Mouse (Mus musculus) urinary bladder, adult 18-20 months (tissue): ENCODE results near the gene Tnks1bp1.

ENCODE experiments used
- DNase-seq, 2 experiments: peaks; one replicate each; pipeline ENCODE4 v3.0.0; 2022; ENCODE audit warnings: low spot score in 2 of 2, mixed read lengths in 2 of 2

The Tnks1bp1 gene

GRCm38 (mm10) chr2:85038336-85038735, 9.5 kb upstream of the Tnks1bp1 start:
- no peak for DNase-seq

GRCm38 (mm10) chr2:85043623-85044022, 4.2 kb upstream of the Tnks1bp1 start:
- DNase-seq = no peak

- no peak for DNase-seq
These were observed 1.6 kb upstream of the Tnks1bp1 start for GRCm38 (mm10) chr2:85046222-85046621.

GRCm38 (mm10) chr2:85047081-85047480, 741 bp upstream of the Tnks1bp1 start:
- no peak for DNase-seq

GRCm38 (mm10) chr2:85048168-85048751, 438 bp downstream of the Tnks1bp1 start:
- peak; percentile 49 to 71 for DNase-seq

- no peak for DNase-seq
These were observed 1.5 kb downstream of the Tnks1bp1 start for GRCm38 (mm10) chr2:85049277-85049676.

- peak; percentile 63 to 72 for DNase-seq
These were observed 2.3 kb downstream of the Tnks1bp1 start for GRCm38 (mm10) chr2:85050001-85050634.

- DNase-seq = peak; percentile 59 to 64
These were observed 2.9 kb downstream of the Tnks1bp1 start for GRCm38 (mm10) chr2:85050746-85051145.

- no peak for DNase-seq
These were observed 5.5 kb downstream of the Tnks1bp1 start for GRCm38 (mm10) chr2:85053192-85053816.

GRCm38 (mm10) chr2:85056711-85057110, 8.9 kb downstream of the Tnks1bp1 start:
- DNase-seq = no peak

- no peak for DNase-seq
These were observed 11.9 kb downstream of the Tnks1bp1 start for GRCm38 (mm10) chr2:85059677-85060076.

GRCm38 (mm10) chr2:85060591-85061060, 12.8 kb downstream of the Tnks1bp1 start:
- DNase-seq = peak; percentile 66 to 83

- peak in 1 of 2 experiments; percentile 33 for DNase-seq
These were observed 13.3 kb downstream of the Tnks1bp1 start for GRCm38 (mm10) chr2:85061107-85061541.

- no peak for DNase-seq
These were observed 17.5 kb downstream of the Tnks1bp1 start for GRCm38 (mm10) chr2:85065141-85065875.

GRCm38 (mm10) chr2:85066937-85067336, 19.1 kb downstream of the Tnks1bp1 start:
- no peak for DNase-seq

GRCm38 (mm10) chr2:85067903-85068625, 20.2 kb downstream of the Tnks1bp1 start:
- DNase-seq = no peak

GRCm38 (mm10) chr2:85068626-85069025, 20.8 kb downstream of the Tnks1bp1 start:
- no peak for DNase-seq

- no peak for DNase-seq
These were observed 22.3 kb downstream of the Tnks1bp1 start for GRCm38 (mm10) chr2:85070086-85070485.

- no peak for DNase-seq
These were observed 24.1 kb downstream of the Tnks1bp1 start for GRCm38 (mm10) chr2:85071921-85072320.

- DNase-seq = no peak
These were observed 25.9 kb downstream of the Tnks1bp1 start for GRCm38 (mm10) chr2:85073751-85074150.
